Mouse (Mus musculus) myocyte (in vitro differentiated cells): ENCODE measurements around the gene Fcrl1. TPM values are rescaled to one million over a fixed set of nuclear protein-coding genes. Genes with fewer than 3 reads are reported as not detected.
"Not testable (repeated sequence)": the region's sequence is repeated elsewhere in the genome, so short reads cannot be mapped to it uniquely, and the experiment has no call there.

ENCODE experiments used
- H3K27me3 ChIP-seq: one replicate; pipeline ENCODE4 v1.6.1; 2011; ENCODE audit not compliant: control insufficient read depth, insufficient read depth, insufficient read length
- H3K36me3 ChIP-seq: one replicate; pipeline ENCODE4 v1.6.1; 2011; ENCODE audit not compliant: control insufficient read depth, insufficient read depth
- H3K4me2 ChIP-seq: one replicate; pipeline ENCODE4 v1.6.1; 2011; ENCODE audit warnings: low read depth, control low read depth
- H3K4me3 ChIP-seq: one replicate; pipeline ENCODE4 v1.5.1; 2011; ENCODE audit warnings: mild to moderate bottlenecking, control low read depth, moderate library complexity
- H3K79me2 ChIP-seq: one replicate; pipeline ENCODE4 v1.6.1; 2011; ENCODE audit not compliant: control insufficient read depth, insufficient read depth
- H3ac ChIP-seq: one replicate; pipeline ENCODE4 v1.6.1; 2011; ENCODE audit not compliant: control insufficient read depth, insufficient read length
- CEBPB ChIP-seq: IDR thresholded peaks from 2 replicates; pipeline ENCODE4 v1.6.1; 2011; ENCODE audit warnings: mild to moderate bottlenecking, moderate library complexity; ENCODE audit not compliant: poor library complexity, insufficient read depth, severe bottlenecking
- E2F4 ChIP-seq: IDR thresholded peaks from one replicate; pipeline ENCODE4 v1.6.1; 2011; ENCODE audit warnings: mild to moderate bottlenecking, control low read depth, moderate library complexity; ENCODE audit not compliant: insufficient read depth
- MAX ChIP-seq: IDR thresholded peaks from one replicate; pipeline ENCODE4 v1.6.1; 2011; ENCODE audit warnings: low read depth, mild to moderate bottlenecking, control low read depth
- MYOD1 ChIP-seq, 3 experiments: IDR thresholded peaks; one replicate each; pipeline ENCODE4 v1.6.1; 2011; ENCODE audit warnings: control low read depth in 2 of 3, low read depth in 2 of 3, mild to moderate bottlenecking in 2 of 3, moderate library complexity in 1 of 3; ENCODE audit not compliant: insufficient read length in 2 of 3, control insufficient read depth in 1 of 3
- MYOG ChIP-seq, 3 experiments: IDR thresholded peaks; one replicate each; pipeline ENCODE4 v1.6.1; 2011; ENCODE audit warnings: control low read depth in 2 of 3, low read depth in 2 of 3, mild to moderate bottlenecking in 2 of 3; ENCODE audit not compliant: insufficient read length in 2 of 3, control insufficient read depth in 1 of 3, insufficient read depth in 1 of 3
- POLR2A ChIP-seq: IDR thresholded peaks from one replicate; pipeline ENCODE4 v1.6.1; 2011; ENCODE audit warnings: low read depth, mild to moderate bottlenecking, control low read depth, moderate library complexity; ENCODE audit not compliant: insufficient read length
- POLR2AphosphoS2 ChIP-seq: IDR thresholded peaks from one replicate; pipeline ENCODE4 v1.6.1; 2011; ENCODE audit warnings: low read depth, control low read depth; ENCODE audit not compliant: insufficient read length
- REST ChIP-seq: IDR thresholded peaks from one replicate; pipeline ENCODE4 v1.6.1; 2011; ENCODE audit warnings: mild to moderate bottlenecking, control low read depth, moderate library complexity; ENCODE audit not compliant: insufficient read depth, insufficient read length
- SRF ChIP-seq: IDR thresholded peaks from one replicate; pipeline ENCODE4 v1.6.1; 2011; ENCODE audit warnings: low read depth; ENCODE audit not compliant: control insufficient read depth, insufficient read length
- TCF12 ChIP-seq: IDR thresholded peaks from one replicate; pipeline ENCODE4 v1.6.1; 2011; ENCODE audit warnings: mild to moderate bottlenecking, control low read depth; ENCODE audit not compliant: poor library complexity, insufficient read depth, severe bottlenecking
- TCF3 ChIP-seq: IDR thresholded peaks from one replicate; pipeline ENCODE4 v1.6.1; 2011; ENCODE audit warnings: low read depth, control low read depth; ENCODE audit not compliant: insufficient read length
- USF1 ChIP-seq: IDR thresholded peaks from one replicate; pipeline ENCODE4 v1.6.1; 2011; ENCODE audit warnings: low read depth, mild to moderate bottlenecking, control low read depth, moderate library complexity
- polyA plus RNA-seq: library from polyadenylated mRNA; unstranded; fragments of >200 nt; fragmentation: generic; extraction: Trizol; gene quantifications from one replicate; pipeline ENCODE4 v1.2.1, GENCODE M21; 2012; ENCODE audit warnings: missing spikeins

Fcrl1 gene
- polyA plus RNA-seq, 1 experiment: not detected

GRCm38 (mm10) chr3:87377719-87378118 lies 1.5 kb downstream of the Fcrl1 start:
- Histone ChIP-seq H3ac (no peak overlapping the region), H3K79me2 (no peaks in the 10 kb centered on the region), H3K36me3 (no peaks in the 10 kb centered on the region), H3K4me3 (no peak overlapping the region), H3K27me3 (no peaks in the 10 kb centered on the region), H3K4me2 (no peak overlapping the region)
- TF ChIP-seq SRF: no peak
- TF ChIP-seq TCF12: no peak
- TF ChIP-seq MYOG (IDR thresholded peaks at IDR 0.05; ENCODE audit: control insufficient read depth in 1 of 3, insufficient read depth in 1 of 3, insufficient read length in 2 of 3, low read depth in 2 of 3): no peak
- TF ChIP-seq REST: no peak
- TF ChIP-seq CEBPB: no peak
- no peak for TF ChIP-seq MAX
- TF ChIP-seq MYOD1 (IDR thresholded peaks at IDR 0.05; ENCODE audit: control insufficient read depth in 1 of 3, insufficient read length in 2 of 3, low read depth in 2 of 3): no peak
- TF ChIP-seq POLR2AphosphoS2: no peak
- no peak for TF ChIP-seq TCF3
- no peak for TF ChIP-seq E2F4

DNA sequence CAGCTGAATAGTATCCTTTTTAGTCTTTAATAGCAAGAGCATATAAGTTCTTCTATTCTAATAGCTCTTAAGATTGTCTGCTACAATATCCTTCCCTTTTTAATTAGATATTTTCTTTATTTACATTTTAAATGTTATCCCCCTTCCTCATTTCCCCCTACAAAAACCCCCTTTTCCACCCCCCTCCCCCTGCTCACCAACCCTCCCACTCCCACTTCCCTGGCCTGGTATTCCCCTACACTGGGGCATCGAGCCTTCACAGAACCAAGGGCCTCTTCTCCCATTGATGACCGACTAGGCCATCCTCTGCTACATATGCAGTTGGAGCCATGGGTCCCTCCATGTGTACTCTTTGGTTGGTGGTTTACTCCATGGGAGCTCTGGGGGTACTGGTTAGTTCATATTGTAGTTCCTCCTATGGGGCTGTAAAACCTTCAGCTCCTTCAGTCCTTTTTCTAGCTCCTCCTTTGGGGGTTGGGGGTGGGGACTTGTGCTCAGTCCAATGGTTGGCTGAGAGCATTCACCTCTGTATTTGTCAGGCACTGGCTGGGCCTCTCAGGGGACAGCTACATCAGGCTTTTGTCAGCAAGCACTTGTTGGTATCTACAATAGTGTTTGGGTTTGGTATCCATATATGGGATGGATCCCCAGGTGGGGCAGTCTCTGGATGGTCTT lies 3.6 kb downstream of the Fcrl1 start:
- H3K79me2 ChIP-seq, H3K4me3 ChIP-seq, H3K27me3 ChIP-seq, H3ac ChIP-seq, H3K4me2 ChIP-seq, H3K36me3 ChIP-seq: not testable (repeated sequence)

GRCm38 (mm10) chr3:87381806-87382712 lies 5.9 kb downstream of the Fcrl1 start:
- no peak overlapping the region for H3K4me2 ChIP-seq
- H3K79me2 ChIP-seq: no peaks in the 10 kb centered on the region
- H3ac ChIP-seq: no peak overlapping the region
- H3K27me3 ChIP-seq: no peaks in the 10 kb centered on the region
- TF ChIP-seq SRF (no peak), E2F4 (no peak), MYOD1 (IDR thresholded peaks at IDR 0.05; ENCODE audit: control insufficient read depth in 1 of 3, insufficient read length in 2 of 3, low read depth in 2 of 3) (no peak), MAX (no peak), TCF3 (no peak), POLR2AphosphoS2 (no peak), MYOG (IDR thresholded peaks at IDR 0.05; ENCODE audit: control insufficient read depth in 1 of 3, insufficient read depth in 1 of 3, insufficient read length in 2 of 3, low read depth in 2 of 3) (no peak), POLR2A (no peak), REST (no peak), USF1 (no peak), TCF12 (no peak), CEBPB (no peak)
- H3K36me3 ChIP-seq: no peaks in the 10 kb centered on the region
- no peak overlapping the region for H3K4me3 ChIP-seq

DNA sequence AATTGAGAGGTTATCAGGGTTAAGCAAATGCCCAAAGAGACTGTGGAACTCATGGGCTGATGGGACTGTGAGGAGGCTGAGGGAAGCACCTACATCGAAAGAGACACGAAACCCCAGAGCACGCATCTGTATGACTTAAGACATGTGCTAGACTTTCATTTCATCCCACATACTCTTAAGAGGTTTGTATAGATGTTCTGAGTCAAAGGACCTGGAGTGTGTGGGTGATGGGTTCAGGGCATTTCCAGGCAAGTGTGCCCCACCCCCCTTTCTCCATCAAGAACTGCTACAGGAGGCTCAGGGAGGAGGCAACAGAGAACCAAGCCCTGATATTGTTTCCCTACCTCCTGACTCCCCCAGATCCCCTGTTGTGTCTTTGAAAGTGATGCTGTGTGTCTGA lies 7.1 kb downstream of the Fcrl1 start:
- no peak overlapping the region for H3K4me3 ChIP-seq
- H3ac ChIP-seq: no peak overlapping the region
- no peaks in the 10 kb centered on the region for H3K36me3 ChIP-seq
- TF ChIP-seq POLR2A (no peak), POLR2AphosphoS2 (no peak), SRF (no peak), E2F4 (no peak), CEBPB (no peak), MYOD1 (IDR thresholded peaks at IDR 0.05; ENCODE audit: control insufficient read depth in 1 of 3, insufficient read length in 2 of 3, low read depth in 2 of 3) (no peak), REST (no peak), TCF3 (no peak), TCF12 (no peak), MAX (no peak), MYOG (IDR thresholded peaks at IDR 0.05; ENCODE audit: control insufficient read depth in 1 of 3, insufficient read depth in 1 of 3, insufficient read length in 2 of 3, low read depth in 2 of 3) (no peak), USF1 (no peak)
- H3K27me3 ChIP-seq: no peaks in the 10 kb centered on the region
- H3K79me2 ChIP-seq: no peaks in the 10 kb centered on the region
- no peak overlapping the region for H3K4me2 ChIP-seq

DNA sequence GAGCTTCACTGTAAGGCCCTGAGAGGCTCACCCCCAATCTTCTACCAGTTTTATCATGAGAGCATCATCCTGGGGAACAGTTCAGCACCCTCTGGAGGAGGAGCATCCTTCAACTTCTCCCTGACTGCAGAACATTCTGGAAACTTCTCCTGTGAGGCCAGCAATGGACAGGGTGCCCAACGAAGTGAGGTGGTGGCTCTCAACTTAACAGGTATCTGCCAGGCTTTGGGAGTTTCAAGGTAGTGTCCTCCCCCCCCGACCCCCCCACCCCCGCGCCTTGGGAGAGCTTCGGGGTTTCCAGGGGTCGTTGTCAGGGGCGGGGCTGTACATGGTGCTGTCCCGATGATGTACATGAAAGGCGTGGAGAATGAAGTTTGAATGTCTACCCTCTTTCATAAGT lies 8.9 kb downstream of the Fcrl1 start:
- Histone ChIP-seq H3K79me2 (no peaks in the 10 kb centered on the region), H3K4me2 (no peak overlapping the region), H3K36me3 (no peaks in the 10 kb centered on the region), H3K27me3 (no peaks in the 10 kb centered on the region), H3K4me3 (no peak overlapping the region), H3ac (no peak overlapping the region)
- TF ChIP-seq MYOD1 (IDR thresholded peaks at IDR 0.05; ENCODE audit: control insufficient read depth in 1 of 3, insufficient read length in 2 of 3, low read depth in 2 of 3) (no peak), TCF12 (no peak), MYOG (IDR thresholded peaks at IDR 0.05; ENCODE audit: control insufficient read depth in 1 of 3, insufficient read depth in 1 of 3, insufficient read length in 2 of 3, low read depth in 2 of 3) (no peak), REST (no peak), MAX (no peak), POLR2A (no peak), TCF3 (no peak), E2F4 (no peak), USF1 (no peak), CEBPB (no peak), POLR2AphosphoS2 (no peak), SRF (no peak)
